Mouse (Mus musculus): ENCODE measurements around the gene Olfr323. TPM values are rescaled to one million over a fixed set of nuclear protein-coding genes. Genes with fewer than 3 reads are reported as not detected.

Gene Olfr323
- total and polyA plus RNA-seq, 3 experiments = not detected

DNA sequence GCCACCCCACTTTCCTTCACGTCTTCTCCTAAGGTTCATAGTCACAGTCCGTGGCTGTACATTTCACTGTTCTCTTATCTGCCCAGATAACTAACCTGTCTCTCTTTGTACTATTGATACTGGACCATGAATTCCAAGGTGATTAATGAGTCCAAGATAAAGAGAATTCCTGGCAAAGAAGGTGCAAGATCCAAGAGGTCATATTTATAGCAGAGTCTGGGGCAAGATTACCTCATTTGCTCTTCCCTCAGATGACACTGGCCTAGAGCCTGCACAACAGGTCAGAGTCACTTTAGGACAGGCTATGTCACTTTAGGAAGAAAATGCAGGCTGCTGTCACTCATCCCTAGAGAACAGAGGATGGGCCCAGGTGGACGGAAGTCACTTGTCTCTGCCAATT lies 25.1 kb downstream of the Olfr323 start:
- in situ Hi-C loops (cut with MboI; ENCODE audit: low pct_ligation_motif_present, low pct_unique_long_range_greater_than_20kb, low sequenced_read_pairs) (no loop called here), dilution Hi-C loops (cut with MboI; ENCODE audit: extremely low pct_ligation_motif_present, extremely low pct_unique_long_range_greater_than_20kb, low sequenced_read_pairs) (no loop called here)
- Histone ChIP-seq H3K27me3 (replicated peaks) (peaks cover 85% of the 10 kb centered on the region), H3K9me3 (replicated peaks; ENCODE audit: low read length) (no peaks in the 10 kb centered on the region), H3K27ac (ENCODE audit: insufficient read depth, low read depth) (no peak overlapping the region), H3K9ac (ENCODE audit: insufficient read depth, low read depth) (no peak overlapping the region), H3K79me2 (replicated peaks; ENCODE audit: control insufficient read depth, extremely low read depth, insufficient read depth, poor library complexity, severe bottlenecking) (no peaks in the 10 kb centered on the region), H3K4me3 (replicated peaks in 1 of 3; ENCODE audit: low read depth in 2 of 3, low read length in 2 of 3, poor library complexity in 1 of 3) (no peak overlapping the region), H3K4me1 (ENCODE audit: control insufficient read depth in 1 of 2, insufficient read depth in 2 of 2) (no peaks in the 10 kb centered on the region), H3K4me2 (ENCODE audit: insufficient read depth, low read depth, poor library complexity, severe bottlenecking) (no peak overlapping the region), H3K36me3 (replicated peaks in 1 of 2; ENCODE audit: control insufficient read depth in 1 of 2, insufficient read depth in 1 of 2, low read length in 1 of 2) (no peaks in the 10 kb centered on the region)
- TF ChIP-seq SMC3 (IDR thresholded peaks at IDR 0.05; ENCODE audit: low read depth, low read length) (no peak), MYC (IDR thresholded peaks at IDR 0.05; ENCODE audit: low read depth, low read length) (no peak), CHD2 (IDR thresholded peaks at IDR 0.05; ENCODE audit: low read length) (no peak), JUND (conservative IDR thresholded peaks at IDR 0.05; ENCODE audit: low read depth, low read length) (no peak), ZMIZ1 (IDR thresholded peaks at IDR 0.05; ENCODE audit: low read depth, low read length) (no peak), USF2 (conservative IDR thresholded peaks at IDR 0.05; ENCODE audit: low read depth, low read length) (no peak), POLR2AphosphoS2 (IDR thresholded peaks at IDR 0.05; ENCODE audit: low read depth, low read length) (no peak), SIN3A (IDR thresholded peaks at IDR 0.05; ENCODE audit: low read length) (no peak), MAZ (IDR thresholded peaks at IDR 0.05; ENCODE audit: low read depth, low read length) (no peak), E2F4 (IDR thresholded peaks at IDR 0.05; ENCODE audit: insufficient replicate concordance, low read depth, low read length) (no peak), MAX (IDR thresholded peaks at IDR 0.05; ENCODE audit: low read length) (no peak)
- no peak for DNase-seq (ENCODE audit: extremely low read depth)

DNA sequence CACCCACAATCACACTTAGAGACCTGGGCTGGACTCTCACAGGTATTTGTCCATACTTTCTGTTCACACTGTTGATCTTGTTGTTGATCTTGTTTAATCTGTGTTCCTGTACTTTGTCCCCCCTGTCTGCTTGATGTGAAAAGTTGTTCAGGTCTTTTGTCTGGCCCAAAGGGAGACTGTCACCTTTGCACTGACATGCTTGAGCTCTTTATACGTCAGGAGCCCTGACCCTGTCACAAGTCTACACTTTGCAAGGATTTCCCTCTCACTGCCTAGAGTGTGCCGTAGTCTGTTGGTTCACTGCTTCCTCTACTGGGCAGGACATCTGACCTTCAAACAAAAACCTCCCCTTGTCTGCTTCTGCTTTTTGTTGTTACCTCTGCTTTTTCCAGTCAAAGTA lies 25.6 kb downstream of the Olfr323 start:
- TF ChIP-seq MAX (IDR thresholded peaks at IDR 0.05; ENCODE audit: low read length) (no peak), CTCF (conservative IDR thresholded peaks at IDR 0.05 in 1 of 2, IDR thresholded peaks at IDR 0.05 in 1 of 2; ENCODE audit: low read depth in 2 of 2, low read length in 2 of 2) (no peak), MAFK (IDR thresholded peaks at IDR 0.05; ENCODE audit: insufficient replicate concordance, low read length) (no peak), JUN (IDR thresholded peaks at IDR 0.05; ENCODE audit: insufficient read depth, low read depth, low read length) (no peak), NELFE (IDR thresholded peaks at IDR 0.05; ENCODE audit: low read depth, low read length) (no peak), ELF1 (IDR thresholded peaks at IDR 0.05; ENCODE audit: low read depth, low read length) (no peak), PAX5 (IDR thresholded peaks at IDR 0.05; ENCODE audit: low read length) (no peak), USF2 (conservative IDR thresholded peaks at IDR 0.05; ENCODE audit: low read depth, low read length) (no peak), EP300 (IDR thresholded peaks at IDR 0.05; ENCODE audit: low read length) (no peak), HCFC1 (IDR thresholded peaks at IDR 0.05; ENCODE audit: low read depth, low read length) (no peak), CHD1 (IDR thresholded peaks at IDR 0.05; ENCODE audit: low read depth, low read length) (no peak), ZC3H11A (IDR thresholded peaks at IDR 0.05; ENCODE audit: low read depth, low read length) (no peak)
- no peaks in the 10 kb centered on the region for H3K9me3 ChIP-seq (replicated peaks; ENCODE audit: low read length)
- in situ Hi-C loops (cut with MboI; ENCODE audit: low pct_ligation_motif_present, low pct_unique_long_range_greater_than_20kb, low sequenced_read_pairs) (no loop called here), dilution Hi-C loops (cut with MboI; ENCODE audit: extremely low pct_ligation_motif_present, extremely low pct_unique_long_range_greater_than_20kb, low sequenced_read_pairs) (no loop called here)
- no peaks in the 10 kb centered on the region for H3K36me3 ChIP-seq (replicated peaks in 1 of 2; ENCODE audit: control insufficient read depth in 1 of 2, insufficient read depth in 1 of 2, low read length in 1 of 2)
- no peaks in the 10 kb centered on the region for H3K79me2 ChIP-seq (replicated peaks; ENCODE audit: control insufficient read depth, extremely low read depth, insufficient read depth, poor library complexity, severe bottlenecking)
- no peak overlapping the region for H3K9ac ChIP-seq (ENCODE audit: insufficient read depth, low read depth)
- no peak overlapping the region for H3K4me3 ChIP-seq (replicated peaks in 1 of 3; ENCODE audit: low read depth in 2 of 3, low read length in 2 of 3, poor library complexity in 1 of 3)
- H3K4me2 ChIP-seq (ENCODE audit: insufficient read depth, low read depth, poor library complexity, severe bottlenecking) = no peak overlapping the region
- DNase-seq (ENCODE audit: extremely low read depth) = no peak
- H3K27ac ChIP-seq (ENCODE audit: insufficient read depth, low read depth) = no peak overlapping the region
- H3K4me1 ChIP-seq (ENCODE audit: control insufficient read depth in 1 of 2, insufficient read depth in 2 of 2) = no peaks in the 10 kb centered on the region
- H3K27me3 ChIP-seq (replicated peaks) = peaks cover 84% of the 10 kb centered on the region

Measured in CH12.LX (cell line).